Mouse (Mus musculus) intestine, embryonic 16.5 days (tissue): ENCODE data around the gene Nono. TPM values are rescaled to one million over a fixed set of nuclear protein-coding genes. Genes with fewer than 3 reads are reported as not detected.

Experiments used
- ATAC-seq: fragments of 200-750 bp; cut with Nextera tagmentation; 2 replicates; pipeline ENCODE4 v1.8.0; 2017; ENCODE audit warnings: moderate TSS enrichment, moderate library complexity
- H3K27ac ChIP-seq: fragments of 300-500 bp; sonication (generic); 2 replicates; pipeline ENCODE4 v1.5.1; 2014; ENCODE audit warnings: mild to moderate bottlenecking, low read length
- H3K27me3 ChIP-seq: fragments of 300-500 bp; sonication (generic); replicated peaks from 2 replicates; pipeline ENCODE4 v1.6.1; 2014; ENCODE audit warnings: low read length, control low read depth, mixed read lengths; ENCODE audit not compliant: control insufficient read depth, insufficient read depth
- H3K36me3 ChIP-seq: fragments of 300-500 bp; sonication (generic); 2 replicates; pipeline ENCODE4 v1.6.1; 2014; ENCODE audit warnings: low read length, control low read depth; ENCODE audit not compliant: control insufficient read depth, insufficient read depth
- H3K4me1 ChIP-seq: fragments of 300-500 bp; sonication (generic); 2 replicates; pipeline ENCODE4 v1.6.1; 2014; ENCODE audit warnings: low read length, control low read depth, mixed read lengths; ENCODE audit not compliant: control insufficient read depth, insufficient read depth
- H3K4me2 ChIP-seq: fragments of 300-500 bp; sonication (generic); 2 replicates; pipeline ENCODE4 v1.6.1; 2014; ENCODE audit warnings: low read depth, low read length, control low read depth
- H3K4me3 ChIP-seq: fragments of 300-500 bp; sonication (generic); 2 replicates; pipeline ENCODE4 v1.5.1; 2014; ENCODE audit warnings: mild to moderate bottlenecking, low read length
- H3K9ac ChIP-seq: fragments of 300-500 bp; sonication (generic); 2 replicates; pipeline ENCODE4 v1.6.1; 2014; ENCODE audit warnings: low read depth, low read length
- H3K9me3 ChIP-seq: fragments of 300-500 bp; sonication (generic); 2 replicates; pipeline ENCODE4 v1.6.1; 2016; ENCODE audit warnings: low read length, control low read depth; ENCODE audit not compliant: control insufficient read depth
- WGBS: fragments of 180-500 bp; shearing (Covaris S2); extraction: QIAGEN DNeasy Blood & Tissue Kit; methylation state at CpG from one replicate; pipeline ENCODE4 v1.1.7; 2014; 5-methylcytosine and 5-hydroxymethylcytosine counted together
- polyA plus RNA-seq: library from polyadenylated mRNA; unstranded; fragments of >200 nt; fragmentation: Nextera tagmentation; extraction: Ambion mirVana; gene quantifications from 2 replicates; pipeline ENCODE4 v1.2.1, GENCODE M21; 2015

Nono gene
- 272 and 304 TPM in 2 replicates for polyA plus RNA-seq

- Histone ChIP-seq H3K4me2 (peak within 1 kb of the TSS; percentile 45), H3K36me3 (no peaks in the 10 kb centered on the region), H3K9me3 (no peaks in the 10 kb centered on the region), H3K4me1 (no peaks in the 10 kb centered on the region), H3K27ac (peak within 1 kb of the TSS; percentile 95), H3K4me3 (peak within 1 kb of the TSS; percentile 65), H3K27me3 (no peaks in the 10 kb centered on the region), H3K9ac (peak within 1 kb of the TSS; percentile 86)
- 15% methylated on average over 51 of the region's 51 CpGs for WGBS
- ATAC-seq = peak; percentile 96
Measured at GRCm38 (mm10) chrX:101429142-101429949, at the start of gene Nono. Gene Nono (plus strand): TSS chrX:101429318.

- no peak for ATAC-seq
- H3K36me3 ChIP-seq = no peaks in the 10 kb centered on the region
- H3K27me3 ChIP-seq = peaks cover 16% of the 10 kb centered on the region; the same call in 1 of the 2 replicates
- H3K27ac ChIP-seq = peak overlapping the region; percentile 9; the same call in 1 of the 2 replicates
- H3K4me2 ChIP-seq = no peak overlapping the region
- 0 out of 2 replicates have a peak, but pooled peaks cover 4% of the 10 kb centered on the region for H3K4me1 ChIP-seq
- H3K9me3 ChIP-seq = no peaks in the 10 kb centered on the region
- H3K4me3 ChIP-seq = no peak overlapping the region
- WGBS = 50% methylated on average over 1 of the region's 1 CpGs
- H3K9ac ChIP-seq = no peak overlapping the region
Measured at GRCm38 (mm10) chrX:101379744-101380143, 49.4 kb upstream of the Nono start.

- Histone ChIP-seq H3K36me3 (no peaks in the 10 kb centered on the region), H3K9me3 (no peaks in the 10 kb centered on the region), H3K4me2 (no peak overlapping the region), H3K27ac (no peak overlapping the region), H3K4me1 (no peaks in the 10 kb centered on the region), H3K27me3 (peaks cover 15% of the 10 kb centered on the region; the same call in 1 of the 2 replicates), H3K9ac (no peak overlapping the region), H3K4me3 (no peak overlapping the region)
- whole genome bisulfite sequencing = 36% methylated on average over 17 of the region's 18 CpGs
- no peak for ATAC-seq
Measured at GRCm38 (mm10) chrX:101383455-101383854, 45.7 kb upstream of the Nono start.

GRCm38 (mm10) chrX:101384439-101385137 is 44.5 kb upstream of the Nono start:
- Histone ChIP-seq H3K4me3 (no peak overlapping the region), H3K36me3 (no peaks in the 10 kb centered on the region), H3K27me3 (peaks cover 15% of the 10 kb centered on the region; the same call in 1 of the 2 replicates), H3K4me2 (no peak overlapping the region), H3K4me1 (no peaks in the 10 kb centered on the region), H3K27ac (no peak overlapping the region), H3K9ac (no peak overlapping the region), H3K9me3 (no peaks in the 10 kb centered on the region)
- no peak for ATAC-seq
- WGBS = 22% methylated on average over 32 of the region's 32 CpGs

- Histone ChIP-seq H3K27ac (no peak overlapping the region), H3K4me1 (no peaks in the 10 kb centered on the region), H3K9ac (no peak overlapping the region), H3K4me3 (no peak overlapping the region), H3K4me2 (no peak overlapping the region), H3K27me3 (peaks cover 15% of the 10 kb centered on the region; the same call in 1 of the 2 replicates), H3K9me3 (no peaks in the 10 kb centered on the region), H3K36me3 (no peaks in the 10 kb centered on the region)
- ATAC-seq = peak; percentile 43
- WGBS = 40% methylated on average over 4 of the region's 4 CpGs
Measured at GRCm38 (mm10) chrX:101386222-101386621, 42.9 kb upstream of the Nono start.

- Histone ChIP-seq H3K4me2 (no peak overlapping the region), H3K4me3 (no peak overlapping the region), H3K9me3 (no peaks in the 10 kb centered on the region), H3K9ac (no peak overlapping the region), H3K27ac (no peak overlapping the region), H3K4me1 (no peaks in the 10 kb centered on the region), H3K36me3 (no peaks in the 10 kb centered on the region), H3K27me3 (peaks cover 11% of the 10 kb centered on the region; the same call in 1 of the 2 replicates)
- 69% methylated on average over 5 of the region's 5 CpGs for WGBS
- no peak for ATAC-seq
Measured at GRCm38 (mm10) chrX:101388866-101389537, 40.1 kb upstream of the Nono start.

GRCm38 (mm10) chrX:101394341-101394740 is 34.8 kb upstream of the Nono start:
- peaks cover 20% of the 10 kb centered on the region; the same call in 1 of the 2 replicates for H3K27me3 ChIP-seq
- 51% methylated on average over 2 of the region's 2 CpGs for WGBS
- no peak overlapping the region for H3K4me2 ChIP-seq
- H3K4me3 ChIP-seq = no peak overlapping the region
- no peak for ATAC-seq
- no peaks in the 10 kb centered on the region for H3K9me3 ChIP-seq
- H3K9ac ChIP-seq = no peak overlapping the region
- no peaks in the 10 kb centered on the region for H3K4me1 ChIP-seq
- H3K36me3 ChIP-seq = no peaks in the 10 kb centered on the region
- no peak overlapping the region for H3K27ac ChIP-seq

- H3K27me3 ChIP-seq = peaks cover 20% of the 10 kb centered on the region; the same call in 1 of the 2 replicates
- no peak overlapping the region for H3K27ac ChIP-seq
- H3K4me3 ChIP-seq = no peak overlapping the region
- H3K9ac ChIP-seq = no peak overlapping the region
- no peak overlapping the region for H3K4me2 ChIP-seq
- no peaks in the 10 kb centered on the region for H3K4me1 ChIP-seq
- H3K36me3 ChIP-seq = no peaks in the 10 kb centered on the region
- 22% methylated on average over 11 of the region's 11 CpGs for WGBS
- no peaks in the 10 kb centered on the region for H3K9me3 ChIP-seq
- ATAC-seq = no peak
Measured at GRCm38 (mm10) chrX:101396459-101396858, 32.7 kb upstream of the Nono start.
